Mouse (Mus musculus): Measurements from ENCODE around the gene Tbc1d20.

DNA sequence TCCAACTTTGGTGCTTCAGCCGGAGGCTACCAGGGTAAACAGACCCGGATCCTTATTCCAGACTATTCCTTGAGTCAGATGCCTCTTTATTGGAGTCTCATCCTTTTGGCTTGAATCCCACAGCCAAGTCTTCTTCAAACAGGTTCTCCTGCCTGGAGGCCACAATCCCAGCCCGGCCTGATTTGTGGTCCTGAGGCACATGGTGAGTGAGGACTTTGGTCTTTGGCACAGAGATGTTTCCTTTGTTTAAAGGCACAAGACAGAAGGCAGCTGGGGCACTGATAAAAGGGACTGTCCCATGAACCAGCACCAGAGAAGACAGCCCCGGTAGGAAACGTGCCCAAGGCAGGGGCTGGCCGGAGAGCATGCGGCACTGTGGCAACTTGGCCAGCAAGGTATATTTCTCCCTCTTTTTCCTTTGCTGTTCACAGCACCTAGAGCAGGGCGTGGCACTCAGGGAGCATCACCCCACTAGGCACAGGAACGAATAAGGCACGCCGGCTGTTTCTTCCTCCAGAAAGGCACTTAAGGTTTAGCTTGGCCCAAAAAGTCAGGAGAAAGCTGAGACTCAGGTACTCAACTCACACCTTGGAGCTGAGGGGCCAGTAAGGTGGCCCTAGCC lies 44.1 kb downstream of the Tbc1d20 start:
- no peak for TF ChIP-seq POLR2A (IDR thresholded peaks at IDR 0.05; ENCODE audit: borderline replicate concordance, control insufficient read depth, low read depth, low read length)
- no peak for TF ChIP-seq CTCF (IDR thresholded peaks at IDR 0.05; ENCODE audit: control insufficient read depth, insufficient read depth, low read length)

All from bone marrow, adult 2 months (tissue).